Mouse (Mus musculus): ENCODE data around the gene Pnma1. TPM values are rescaled to one million over a fixed set of nuclear protein-coding genes. Genes with fewer than 3 reads are reported as not detected.

The Pnma1 gene
- polyA plus RNA-seq, 1 experiment from 2014 or later, result 0.48 TPM

GRCm38 (mm10) chr12:84165631-84166373 is 17.5 kb upstream of the Pnma1 start:
- WGBS, result 46% methylated on average over 8 of the region's 8 CpGs
- H3K27ac ChIP-seq (replicated peaks), result peak overlapping the region; percentile 21
- H3K36me3 ChIP-seq, result peaks cover 55% of the 10 kb centered on the region
- no peak for ATAC-seq (ENCODE audit: extremely low read depth, insufficient number of reproducible peaks, low FRiP score, low TSS enrichment)
- H3K9me3 ChIP-seq, result no peaks in the 10 kb centered on the region
- H3K4me1 ChIP-seq, result peaks cover 34% of the 10 kb centered on the region
- no peak overlapping the region for H3K4me2 ChIP-seq
- no peak overlapping the region for H3K9ac ChIP-seq
- H3K27me3 ChIP-seq (replicated peaks), result no peaks in the 10 kb centered on the region
- H3K4me3 ChIP-seq, result no peak overlapping the region

- Histone ChIP-seq H3K9ac (no peak overlapping the region), H3K9me3 (no peaks in the 10 kb centered on the region), H3K4me3 (no peak overlapping the region), H3K4me1 (peaks cover 39% of the 10 kb centered on the region), H3K27ac (replicated peaks) (no peak overlapping the region), H3K27me3 (replicated peaks) (no peaks in the 10 kb centered on the region), H3K36me3 (peaks cover 63% of the 10 kb centered on the region), H3K4me2 (no peak overlapping the region)
- 86% methylated on average over 11 of the region's 11 CpGs for WGBS
- no peak for ATAC-seq (ENCODE audit: extremely low read depth, insufficient number of reproducible peaks, low FRiP score, low TSS enrichment)
These were observed 15.4 kb upstream of the Pnma1 start for GRCm38 (mm10) chr12:84163586-84164110.

- Histone ChIP-seq H3K36me3 (peaks cover 64% of the 10 kb centered on the region), H3K4me3 (no peak overlapping the region), H3K4me1 (peaks cover 45% of the 10 kb centered on the region), H3K4me2 (no peak overlapping the region), H3K27ac (replicated peaks) (no peak overlapping the region), H3K9me3 (no peaks in the 10 kb centered on the region), H3K9ac (no peak overlapping the region), H3K27me3 (replicated peaks) (no peaks in the 10 kb centered on the region)
- ATAC-seq (ENCODE audit: extremely low read depth, insufficient number of reproducible peaks, low FRiP score, low TSS enrichment), result no peak
- 84% methylated on average over 9 of the region's 9 CpGs for WGBS
These were observed 14.8 kb upstream of the Pnma1 start for GRCm38 (mm10) chr12:84163133-84163532.

GRCm38 (mm10) chr12:84161616-84162433 is 13.5 kb upstream of the Pnma1 start:
- Histone ChIP-seq H3K9me3 (no peaks in the 10 kb centered on the region), H3K4me2 (no peak overlapping the region), H3K9ac (0 out of 2 replicates have a peak overlapping the region, but pooled peaks have one; percentile 2), H3K27me3 (replicated peaks) (no peaks in the 10 kb centered on the region), H3K36me3 (peaks cover 67% of the 10 kb centered on the region), H3K27ac (replicated peaks) (peak overlapping the region; percentile 13; the same call in 1 of the 2 replicates), H3K4me1 (peaks cover 42% of the 10 kb centered on the region), H3K4me3 (no peak overlapping the region)
- ATAC-seq (ENCODE audit: extremely low read depth, insufficient number of reproducible peaks, low FRiP score, low TSS enrichment), result no peak
- WGBS, result 78% methylated on average over 14 of the region's 14 CpGs

GRCm38 (mm10) chr12:84161116-84161515 is 12.8 kb upstream of the Pnma1 start:
- H3K9me3 ChIP-seq, result no peaks in the 10 kb centered on the region
- H3K36me3 ChIP-seq, result peaks cover 73% of the 10 kb centered on the region
- no peaks in the 10 kb centered on the region for H3K27me3 ChIP-seq (replicated peaks)
- ATAC-seq (ENCODE audit: extremely low read depth, insufficient number of reproducible peaks, low FRiP score, low TSS enrichment), result 0 out of 2 replicates have a peak, but pooled peaks have one; percentile 17
- H3K9ac ChIP-seq, result 0 out of 2 replicates have a peak overlapping the region, but pooled peaks have one; percentile 2
- peak overlapping the region; percentile 13; the same call in 1 of the 2 replicates for H3K27ac ChIP-seq (replicated peaks)
- H3K4me2 ChIP-seq, result no peak overlapping the region
- H3K4me1 ChIP-seq, result peaks cover 39% of the 10 kb centered on the region
- H3K4me3 ChIP-seq, result no peak overlapping the region
- WGBS, result 24% methylated on average over 8 of the region's 8 CpGs

- WGBS, result 88% methylated on average over 8 of the region's 8 CpGs
- Histone ChIP-seq H3K9ac (no peak overlapping the region), H3K27ac (replicated peaks) (no peak overlapping the region), H3K27me3 (replicated peaks) (no peaks in the 10 kb centered on the region), H3K36me3 (peaks cover 79% of the 10 kb centered on the region), H3K4me3 (no peak overlapping the region), H3K4me2 (no peak overlapping the region), H3K4me1 (peaks cover 34% of the 10 kb centered on the region), H3K9me3 (no peaks in the 10 kb centered on the region)
- ATAC-seq (ENCODE audit: extremely low read depth, insufficient number of reproducible peaks, low FRiP score, low TSS enrichment), result no peak
These were observed 12.2 kb upstream of the Pnma1 start for GRCm38 (mm10) chr12:84160491-84160890.

GRCm38 (mm10) chr12:84158156-84158555 is 9.9 kb upstream of the Pnma1 start:
- Histone ChIP-seq H3K27ac (replicated peaks) (no peak overlapping the region), H3K27me3 (replicated peaks) (no peaks in the 10 kb centered on the region), H3K4me2 (no peak overlapping the region), H3K4me1 (peaks cover 41% of the 10 kb centered on the region), H3K9ac (no peak overlapping the region), H3K9me3 (no peaks in the 10 kb centered on the region), H3K4me3 (no peak overlapping the region), H3K36me3 (peaks cover 85% of the 10 kb centered on the region)
- ATAC-seq (ENCODE audit: extremely low read depth, insufficient number of reproducible peaks, low FRiP score, low TSS enrichment), result no peak
- 58% methylated on average over 14 of the region's 14 CpGs for WGBS

GRCm38 (mm10) chr12:84156210-84156609 is 7.9 kb upstream of the Pnma1 start:
- ATAC-seq (ENCODE audit: extremely low read depth, insufficient number of reproducible peaks, low FRiP score, low TSS enrichment), result no peak
- Histone ChIP-seq H3K9ac (no peak overlapping the region), H3K9me3 (no peaks in the 10 kb centered on the region), H3K27ac (replicated peaks) (no peak overlapping the region), H3K4me1 (peaks cover 55% of the 10 kb centered on the region), H3K27me3 (replicated peaks) (no peaks in the 10 kb centered on the region), H3K4me3 (no peak overlapping the region), H3K4me2 (no peak overlapping the region), H3K36me3 (peaks cover 94% of the 10 kb centered on the region)
- 93% methylated on average over 18 of the region's 18 CpGs for WGBS

- no peak for ATAC-seq (ENCODE audit: extremely low read depth, insufficient number of reproducible peaks, low FRiP score, low TSS enrichment)
- WGBS, result 54% methylated on average over 2 of the region's 2 CpGs
- H3K36me3 ChIP-seq, result peaks cover 90% of the 10 kb centered on the region
- H3K27ac ChIP-seq (replicated peaks), result peak overlapping the region; percentile 36; the same call in 1 of the 2 replicates
- no peaks in the 10 kb centered on the region for H3K27me3 ChIP-seq (replicated peaks)
- no peak overlapping the region for H3K4me2 ChIP-seq
- H3K9ac ChIP-seq, result no peak overlapping the region
- H3K9me3 ChIP-seq, result no peaks in the 10 kb centered on the region
- H3K4me3 ChIP-seq, result no peak overlapping the region
- H3K4me1 ChIP-seq, result peaks cover 55% of the 10 kb centered on the region
These were observed 7.2 kb upstream of the Pnma1 start for GRCm38 (mm10) chr12:84155523-84155871.

GRCm38 (mm10) chr12:84154786-84155522 is 6.7 kb upstream of the Pnma1 start:
- Histone ChIP-seq H3K4me1 (peaks cover 60% of the 10 kb centered on the region), H3K36me3 (peaks cover 87% of the 10 kb centered on the region), H3K9ac (no peak overlapping the region), H3K9me3 (no peaks in the 10 kb centered on the region), H3K27me3 (replicated peaks) (no peaks in the 10 kb centered on the region), H3K27ac (replicated peaks) (peak overlapping the region; percentile 36; the same call in 1 of the 2 replicates), H3K4me3 (no peak overlapping the region), H3K4me2 (no peak overlapping the region)
- no peak for ATAC-seq (ENCODE audit: extremely low read depth, insufficient number of reproducible peaks, low FRiP score, low TSS enrichment)
- 41% methylated on average over 11 of the region's 11 CpGs for WGBS

GRCm38 (mm10) chr12:84153414-84153813 is 5.1 kb upstream of the Pnma1 start:
- ATAC-seq (ENCODE audit: extremely low read depth, insufficient number of reproducible peaks, low FRiP score, low TSS enrichment), result no peak
- Histone ChIP-seq H3K36me3 (peaks cover 74% of the 10 kb centered on the region), H3K4me2 (peak overlapping the region; percentile 20; the same call in 1 of the 2 replicates), H3K4me3 (no peak overlapping the region), H3K4me1 (peaks cover 67% of the 10 kb centered on the region), H3K27me3 (replicated peaks) (no peaks in the 10 kb centered on the region), H3K27ac (replicated peaks) (no peak overlapping the region), H3K9me3 (no peaks in the 10 kb centered on the region), H3K9ac (no peak overlapping the region)
- 69% methylated on average over 6 of the region's 6 CpGs for WGBS

All from heart, embryonic 13.5 days (tissue).